Mouse (Mus musculus) ES-CJ7 (cell line): ENCODE data around the gene Eml1.

Experiments used
- DNase-seq: peaks from one replicate; pipeline ENCODE4 v3.0.0; 2011; ENCODE audit warnings: low read depth, low spot score

The Eml1 gene

DNA sequence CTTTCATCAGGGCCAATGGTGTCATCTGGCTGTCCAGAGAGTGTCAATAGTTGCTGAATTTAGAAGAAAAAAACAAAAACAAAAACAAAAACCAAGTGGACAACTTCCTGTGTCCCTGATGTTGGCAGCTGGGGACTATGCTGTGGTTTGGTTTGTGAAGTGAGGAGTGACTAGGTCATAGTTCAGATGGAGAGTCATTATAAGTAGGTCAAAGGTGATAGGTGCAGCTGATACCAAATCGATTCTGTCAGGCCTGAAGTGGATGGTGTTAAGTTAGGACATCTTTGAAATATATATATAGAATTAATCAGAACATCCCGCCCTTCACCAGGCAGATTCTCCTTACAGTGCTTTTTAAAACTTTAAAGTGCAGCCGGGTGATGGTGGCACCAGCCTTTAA lies 103.7 kb downstream of the Eml1 start:
- DNase-seq = no peak

DNA sequence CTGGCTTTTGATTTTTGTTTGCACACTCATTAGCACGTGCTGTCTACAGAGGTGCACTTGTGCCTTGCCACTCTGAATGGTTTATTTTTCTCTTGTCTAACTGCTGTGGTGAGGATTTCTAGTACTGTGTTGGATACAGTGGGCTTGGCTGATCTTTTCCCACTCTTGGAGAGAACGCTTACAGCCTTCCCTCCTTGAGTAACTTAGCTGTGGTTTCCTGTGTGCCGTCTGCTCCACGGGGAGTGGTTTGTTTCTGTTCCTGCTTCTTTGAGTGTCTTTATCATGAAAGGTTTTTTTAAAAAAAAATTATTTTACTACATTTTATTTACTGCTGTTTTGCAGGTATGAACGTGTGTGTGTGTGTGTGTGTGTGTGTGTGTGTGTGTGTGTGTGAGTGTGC lies 108.0 kb downstream of the Eml1 start:
- no peak for DNase-seq

- DNase-seq = no peak
Measured at GRCm38 (mm10) chr12:108480704-108481365, 110.1 kb downstream of the Eml1 start.

DNA sequence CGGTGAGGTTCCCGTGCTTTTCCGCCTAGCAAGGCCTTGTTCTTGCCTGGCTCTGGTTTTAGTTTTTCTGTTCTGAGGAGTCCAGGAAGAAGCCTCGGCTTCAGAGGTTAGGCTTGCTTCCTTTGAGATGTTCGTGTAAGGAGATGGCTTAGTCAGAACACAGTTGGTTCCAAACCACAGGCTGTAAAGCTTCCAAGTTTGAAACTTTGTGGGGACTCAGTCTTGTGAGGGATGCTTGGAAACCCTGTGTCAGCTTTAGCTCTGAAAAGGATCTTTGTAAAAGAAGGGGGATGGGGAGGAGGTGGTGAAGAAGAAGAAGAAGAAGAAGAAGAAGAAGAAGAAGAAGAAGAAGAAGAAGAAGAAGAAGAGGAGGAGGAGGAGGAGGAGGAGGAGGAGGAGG lies 118.3 kb downstream of the Eml1 start:
- DNase-seq = no peak

GRCm38 (mm10) chr12:108489741-108490140 lies 119.0 kb downstream of the Eml1 start:
- DNase-seq = no peak

- no peak for DNase-seq
Measured at GRCm38 (mm10) chr12:108490336-108490735, 119.6 kb downstream of the Eml1 start.

- DNase-seq = peak; percentile 41
Measured at GRCm38 (mm10) chr12:108490954-108491353, 120.2 kb downstream of the Eml1 start.

- DNase-seq = peak; percentile 58
Measured at GRCm38 (mm10) chr12:108494011-108494541, 123.3 kb downstream of the Eml1 start.

DNA sequence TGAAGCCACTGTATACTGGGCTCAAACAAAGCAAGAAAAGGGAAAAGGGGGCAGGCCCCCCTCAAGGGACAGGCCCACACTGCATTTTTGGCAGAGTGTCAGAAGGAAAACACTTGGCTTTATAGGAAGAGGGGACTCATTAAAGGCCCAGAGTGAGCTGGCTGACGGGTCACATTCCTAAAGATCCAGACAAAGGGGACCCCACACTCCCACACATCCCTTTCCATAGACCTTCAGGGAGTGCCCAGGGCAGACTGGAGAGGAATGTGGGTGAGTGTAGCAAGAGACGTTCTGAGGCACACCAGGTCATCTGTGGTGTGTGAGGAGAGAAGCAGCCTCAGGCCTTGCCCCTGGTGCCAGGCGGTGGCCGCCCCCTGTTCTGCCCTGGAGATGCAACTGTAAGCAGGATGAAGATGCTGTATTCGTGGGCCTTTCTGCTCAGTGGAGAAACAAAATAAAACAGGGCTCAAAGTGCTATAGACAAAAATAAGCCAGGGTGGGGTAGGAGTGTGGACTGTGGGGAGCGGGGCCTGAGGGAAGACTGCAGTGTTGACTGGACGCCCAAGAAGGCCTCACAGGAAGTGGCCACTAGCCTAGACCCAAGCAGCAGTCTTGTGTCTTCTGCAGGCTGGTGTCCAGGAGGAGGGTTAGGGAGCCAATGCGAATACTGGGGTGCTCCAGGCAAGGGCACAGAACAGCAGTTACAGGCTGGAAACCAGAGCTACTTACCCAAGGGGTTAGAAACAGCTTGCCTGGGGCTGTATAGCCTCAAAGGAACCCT lies 124.9 kb downstream of the Eml1 start:
- DNase-seq = no peak

GRCm38 (mm10) chr12:108503064-108503463 lies 132.3 kb downstream of the Eml1 start:
- DNase-seq = no peak

DNA sequence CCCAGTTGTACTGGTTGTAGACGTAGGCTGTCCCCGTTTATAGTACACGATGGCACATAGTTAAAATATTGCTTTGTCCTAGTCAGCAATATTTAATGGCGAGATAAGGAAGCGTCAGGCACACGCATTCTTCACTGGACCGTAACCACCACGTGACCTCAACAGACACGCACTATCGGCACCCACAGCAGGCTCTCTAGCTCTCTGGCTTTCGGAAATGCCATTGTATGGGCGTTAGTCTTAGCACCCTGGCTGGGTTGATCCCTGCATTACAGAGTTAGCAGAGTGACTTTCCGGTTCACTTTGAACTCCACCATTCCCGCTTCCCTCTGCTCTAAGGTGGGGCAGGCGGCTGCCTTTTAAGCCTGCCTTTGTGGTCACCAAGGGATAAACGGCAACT lies 132.8 kb downstream of the Eml1 start:
- no peak for DNase-seq

GRCm38 (mm10) chr12:108505846-108506245 lies 135.1 kb downstream of the Eml1 start:
- DNase-seq = no peak

DNA sequence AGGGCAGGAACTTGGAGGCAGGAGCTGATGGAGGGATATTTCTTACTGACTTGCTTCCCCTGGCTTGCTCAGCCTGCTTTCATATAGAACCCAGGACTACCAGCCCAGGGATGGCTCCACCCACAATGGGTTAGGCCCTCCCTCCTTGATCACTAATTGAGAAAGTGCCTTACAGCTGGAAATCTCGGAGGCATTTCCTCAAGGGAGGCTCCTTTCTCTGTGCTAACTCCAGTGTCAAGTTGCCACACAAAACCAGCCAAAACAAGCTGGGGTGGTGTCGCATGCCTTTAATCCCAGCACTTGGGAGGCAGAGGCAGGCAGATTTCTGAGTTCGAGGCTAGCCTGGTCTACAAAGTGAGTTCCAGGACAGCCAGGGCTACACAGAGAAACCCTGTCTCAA lies 136.3 kb downstream of the Eml1 start:
- DNase-seq = peak; percentile 54

DNA sequence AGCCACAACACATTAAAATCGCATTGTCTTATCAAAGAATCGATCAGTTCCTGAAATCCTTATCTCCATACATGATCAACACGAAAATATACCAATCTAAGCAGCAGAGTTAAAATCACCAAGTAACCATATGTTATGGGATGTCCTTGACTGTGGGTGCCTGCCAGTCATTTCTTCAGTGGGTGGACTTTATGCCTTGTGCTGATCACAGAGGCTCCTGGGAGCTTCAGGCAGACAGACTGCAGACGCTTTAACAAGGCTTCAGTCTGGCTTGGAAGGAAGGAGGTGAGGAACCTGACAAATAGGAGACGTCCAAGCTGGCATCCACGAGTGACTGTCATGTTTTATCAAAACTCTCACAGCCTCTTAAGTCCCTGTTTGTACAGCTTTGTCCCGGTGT lies 139.8 kb downstream of the Eml1 start:
- no peak for DNase-seq

DNA sequence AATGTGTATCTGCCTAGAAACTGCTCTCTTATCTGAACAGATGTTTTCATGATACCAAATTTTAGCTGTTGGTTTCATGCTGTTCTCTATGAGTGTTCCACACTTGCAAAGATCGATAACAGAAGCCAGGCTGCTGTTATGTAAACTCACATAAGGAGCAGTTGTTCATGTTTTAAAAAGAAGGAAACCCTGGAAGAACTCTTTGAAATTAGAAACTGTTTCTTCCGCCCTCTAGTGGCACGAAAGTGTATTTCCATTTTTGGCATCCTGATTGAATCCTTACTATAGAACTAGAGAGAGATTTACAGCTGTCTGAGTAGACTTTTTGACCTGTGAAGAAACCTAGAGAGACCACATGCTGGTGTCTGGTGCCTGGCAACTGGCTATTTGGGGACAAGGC lies 140.3 kb downstream of the Eml1 start:
- peak; percentile 48 for DNase-seq

- peak; percentile 32 for DNase-seq
Measured at GRCm38 (mm10) chr12:108515464-108515863, 144.7 kb downstream of the Eml1 start.

GRCm38 (mm10) chr12:108519374-108519773 lies 148.6 kb downstream of the Eml1 start:
- no peak for DNase-seq

DNA sequence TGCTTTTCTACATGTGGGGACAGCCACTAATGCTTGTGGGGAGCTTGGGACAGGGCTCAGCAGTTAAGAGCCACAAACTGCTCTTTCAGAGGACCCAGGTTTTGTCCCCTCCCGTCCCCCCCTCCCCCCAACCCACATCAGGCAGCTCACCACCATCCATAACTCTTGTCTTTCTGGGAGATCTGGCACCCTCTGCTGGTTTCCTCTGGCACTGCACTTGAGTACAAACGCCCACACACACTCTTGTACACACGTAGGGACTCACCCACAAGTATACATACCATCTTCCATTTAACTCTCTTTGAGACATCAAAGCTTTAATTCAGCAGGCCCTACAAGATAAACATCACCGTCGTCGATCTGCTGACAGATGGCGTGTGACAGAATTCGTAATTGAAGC lies 158.5 kb downstream of the Eml1 start:
- peak; percentile 84 for DNase-seq

DNA sequence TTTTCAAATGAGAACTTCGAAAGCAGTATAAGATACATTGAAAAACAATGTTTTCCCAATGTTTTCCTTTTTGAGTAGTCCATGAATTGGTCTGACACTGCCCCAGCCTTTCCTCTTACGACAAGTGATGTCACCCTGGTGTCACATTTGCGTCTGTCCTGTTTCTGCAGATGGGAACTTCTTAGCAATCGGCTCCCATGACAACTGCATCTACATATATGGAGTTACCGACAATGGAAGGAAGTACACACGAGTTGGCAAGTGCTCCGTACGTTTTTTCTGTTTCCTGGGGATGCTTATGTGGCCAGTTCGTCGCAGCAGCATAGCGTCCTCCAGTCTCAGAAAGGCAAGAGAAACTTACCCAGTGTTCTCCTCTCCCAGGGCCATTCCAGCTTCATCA lies 163.7 kb downstream of the Eml1 start:
- DNase-seq = no peak

DNA sequence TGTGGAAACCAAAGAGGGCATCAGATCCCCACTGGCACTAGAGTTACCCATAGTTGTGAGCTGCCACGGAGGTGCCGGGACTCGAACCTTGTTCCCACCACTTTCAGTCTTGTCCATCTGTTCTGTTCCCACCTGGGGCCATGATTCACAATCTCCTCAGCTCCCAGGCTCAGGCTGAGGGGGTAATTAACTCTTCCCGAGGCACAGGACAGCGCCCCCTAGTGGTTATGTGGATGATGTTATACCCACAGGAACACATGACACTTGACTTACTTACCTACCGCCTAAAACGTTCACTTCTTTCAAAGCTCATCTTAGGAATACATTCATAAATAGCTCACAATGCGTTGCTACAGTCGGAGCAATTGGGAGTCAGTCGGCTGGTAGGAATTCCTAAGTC lies 165.7 kb downstream of the Eml1 start:
- peak; percentile 84 for DNase-seq

GRCm38 (mm10) chr12:108541088-108541487 lies 170.3 kb downstream of the Eml1 start:
- DNase-seq = peak; percentile 75

DNA sequence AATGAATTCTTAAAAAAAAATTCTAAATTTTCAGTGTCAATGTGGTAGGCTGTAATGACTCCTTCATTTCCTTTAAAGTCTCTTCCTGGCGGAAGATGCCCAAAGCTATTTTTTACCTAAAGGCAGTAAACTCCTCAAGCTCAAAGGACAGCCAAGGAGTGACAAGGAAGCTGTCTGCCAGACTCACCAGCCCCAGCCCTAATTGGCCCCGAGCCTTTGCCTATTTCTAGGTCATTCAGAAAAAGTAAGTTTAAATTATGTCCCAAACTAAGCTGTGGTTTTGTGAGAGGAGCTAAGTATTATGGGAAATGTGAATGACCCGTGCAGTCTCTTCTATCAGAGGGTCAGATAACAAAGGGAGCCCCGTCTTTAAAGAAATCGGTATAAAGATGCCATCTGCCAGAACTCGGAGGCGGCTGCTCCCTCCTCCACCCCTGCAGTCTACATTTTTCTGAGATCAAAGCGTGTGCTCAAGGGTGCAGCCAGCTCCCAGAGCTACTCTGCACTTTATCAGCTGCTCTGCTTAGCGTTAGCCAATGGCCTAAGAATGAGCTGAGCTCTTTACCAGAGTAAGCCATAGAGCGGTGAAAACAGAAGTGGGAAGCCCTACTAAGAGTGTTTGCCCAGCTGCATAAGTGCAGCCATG lies 175.9 kb downstream of the Eml1 start:
- DNase-seq = no peak
